Mouse (Mus musculus): ENCODE measurements around the gene Barhl1.

DNA sequence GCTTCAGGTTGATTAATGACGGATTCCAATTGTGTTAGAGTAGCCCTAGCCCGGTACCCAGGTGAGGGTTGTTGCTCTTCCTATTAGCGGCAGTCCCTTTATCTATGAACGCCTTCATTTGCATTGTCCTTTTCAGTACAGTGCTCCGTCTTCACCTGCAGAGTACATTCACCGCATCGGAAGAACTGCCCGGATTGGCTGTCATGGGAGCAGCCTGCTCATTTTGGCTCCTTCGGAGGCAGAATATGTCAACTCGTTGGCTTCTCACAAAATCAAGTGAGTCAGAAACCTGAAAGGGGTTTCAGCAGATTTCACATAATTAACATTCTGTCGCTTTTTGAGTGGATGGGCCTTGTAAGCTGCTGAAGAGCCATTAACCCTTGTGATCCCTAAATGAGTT, 40.9 kb downstream of the Barhl1 start:
- TF ChIP-seq TBP (conservative IDR thresholded peaks at IDR 0.05; ENCODE audit: low read depth, low read length) (no peak), MAZ (IDR thresholded peaks at IDR 0.05; ENCODE audit: low read depth, low read length) (no peak), IRF4 (IDR thresholded peaks at IDR 0.05; ENCODE audit: low read depth, low read length) (no peak), POLR2A (IDR thresholded peaks at IDR 0.05; ENCODE audit: low read depth, low read length) (no peak), EP300 (IDR thresholded peaks at IDR 0.05; ENCODE audit: low read length) (no peak), CTCF (conservative IDR thresholded peaks at IDR 0.05 in 1 of 2, IDR thresholded peaks at IDR 0.05 in 1 of 2; ENCODE audit: low read depth in 2 of 2, low read length in 2 of 2) (no peak), SMC3 (IDR thresholded peaks at IDR 0.05; ENCODE audit: low read depth, low read length) (no peak), TCF12 (IDR thresholded peaks at IDR 0.05; ENCODE audit: low read depth, low read length) (no peak)

Data from CH12.LX (cell line).